In the genomic region with DNA sequence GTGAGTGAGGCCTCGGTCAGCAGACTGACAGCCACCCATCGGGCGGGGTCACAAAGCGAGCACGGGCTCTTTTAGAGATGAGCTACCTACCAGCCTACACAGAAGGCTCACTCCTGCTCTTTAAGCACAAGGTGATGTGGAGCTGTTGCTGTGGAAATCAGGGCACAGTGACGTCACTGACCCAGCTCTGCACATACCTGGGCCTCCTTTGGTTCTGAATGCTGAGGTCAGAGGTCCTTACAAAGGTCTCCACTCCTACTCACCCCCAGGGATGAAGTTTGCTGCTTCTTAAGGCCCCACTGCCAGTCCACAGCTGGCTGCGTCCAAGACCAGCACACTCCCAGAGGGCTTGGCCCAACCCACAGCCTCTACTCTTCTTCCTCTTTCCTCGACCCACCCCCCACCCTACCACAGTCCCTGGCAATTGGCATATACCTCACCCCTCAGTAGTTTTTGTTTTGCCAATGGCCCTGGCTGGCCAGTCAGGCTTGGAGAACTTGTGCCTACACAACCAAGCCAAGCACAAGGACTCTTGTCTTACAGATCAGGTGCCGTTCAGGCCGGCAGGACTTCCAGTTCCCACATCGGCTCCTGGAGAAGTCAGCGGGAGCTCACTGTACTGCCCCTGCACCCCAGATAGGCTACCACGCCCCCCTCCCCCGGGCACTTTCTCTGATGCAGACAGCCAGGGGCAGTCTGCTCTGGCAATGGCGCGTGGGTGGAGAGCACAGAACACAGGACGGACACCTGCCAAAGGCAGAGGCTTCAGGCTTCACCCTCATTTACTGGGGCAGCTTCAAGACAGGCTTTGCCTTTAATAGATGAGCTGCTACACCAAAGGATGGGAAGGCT, we compare ENCODE assay signal across 8 mouse cellular contexts. TPM values are rescaled to one million over a fixed set of nuclear protein-coding genes. Genes with fewer than 3 reads are reported as not detected.
DNase-seq lines count a peak whose midpoint lies in the region; ATAC-seq lines count a peak whose summit lies in the region.

No protein-coding gene starts in this region.

- H3K27me3 ChIP-seq in lung, embryonic 16.5 days (ENCODE audit: control insufficient read depth, insufficient read depth, low read depth, low read length), result no peaks in the 10 kb centered on the region
- no peaks in the 10 kb centered on the region for H3K27me3 ChIP-seq in forebrain, embryonic 12.5 days

- no peak overlapping the region for H3K4me2 ChIP-seq in lung, embryonic 16.5 days (ENCODE audit: low read depth, low read length)
- 0 out of 2 replicates have a peak overlapping the region, but pooled peaks have one; percentile 2 for H3K4me2 ChIP-seq in forebrain, embryonic 12.5 days

- ATAC-seq in lung, embryonic 16.5 days (ENCODE audit: low read depth), result 0 out of 2 replicates have a peak, but pooled peaks have one; percentile 19
- no peak for ATAC-seq in forebrain, embryonic 12.5 days (ENCODE audit: low FRiP score)
- peak; percentile 38; the same call in 1 of the 2 replicates for ATAC-seq in monocyte, adult 5-6 weeks (replicated peaks; ENCODE audit: insufficient number of reproducible peaks, low FRiP score, low TSS enrichment, poor library complexity, severe bottlenecking)

- 55% methylated on average over 17 of the region's 17 CpGs for WGBS in lung, embryonic 16.5 days
- 73% methylated on average over 17 of the region's 17 CpGs for WGBS in forebrain, embryonic 12.5 days

- H3K9ac ChIP-seq in lung, embryonic 16.5 days (ENCODE audit: low read length), result 0 out of 2 replicates have a peak overlapping the region, but pooled peaks have one; percentile 15
- H3K9ac ChIP-seq in forebrain, embryonic 12.5 days, result no peak overlapping the region

- H3K4me3 ChIP-seq in lung, embryonic 16.5 days (ENCODE audit: low read length), result no peak overlapping the region
- H3K4me3 ChIP-seq in forebrain, embryonic 12.5 days (replicated peaks), result no peak overlapping the region

- peak overlapping the region; percentile 36; the same call in 1 of the 2 replicates for H3K27ac ChIP-seq in lung, embryonic 16.5 days (ENCODE audit: low read length)
- peak overlapping the region; percentile 78 for H3K27ac ChIP-seq in forebrain, embryonic 12.5 days

- no peaks in the 10 kb centered on the region for H3K36me3 ChIP-seq in lung, embryonic 16.5 days (ENCODE audit: control insufficient read depth, insufficient read depth, low read length)
- H3K36me3 ChIP-seq in forebrain, embryonic 12.5 days (replicated peaks), result peaks cover 14% of the 10 kb centered on the region; the same call in 1 of the 2 replicates

- peak; percentile 34 for DNase-seq in cerebellum, adult 9-11 months
- DNase-seq in cerebellum, adult 8-10 months, result no peak
- no peak for DNase-seq in lung, postnatal 14 days
- no peak for DNase-seq in layer of hippocampus, postnatal 14 days (ENCODE audit: low spot score in 2 of 2)
- DNase-seq in adrenal gland, adult 18-20 months (ENCODE audit: low spot score in 2 of 2), result no peak

- no peaks in the 10 kb centered on the region for H3K9me3 ChIP-seq in lung, embryonic 16.5 days (ENCODE audit: control insufficient read depth, low read length)
- H3K9me3 ChIP-seq in forebrain, embryonic 12.5 days, result no peaks in the 10 kb centered on the region

- peaks cover 13% of the 10 kb centered on the region for H3K4me1 ChIP-seq in lung, embryonic 16.5 days (replicated peaks; ENCODE audit: control insufficient read depth, insufficient read depth, low read length)
- peaks cover 47% of the 10 kb centered on the region for H3K4me1 ChIP-seq in forebrain, embryonic 12.5 days

RNA-seq across cellular contexts. Expression of gene Ttyh3, which starts 14.1 kb away (rescaled TPM):
- polyA plus RNA-seq in lung, embryonic 16.5 days (2015; fragmentation: Nextera tagmentation; extraction: Ambion mirVana), result 27.9 and 29.4 TPM in 2 replicates
- polyA plus RNA-seq in forebrain, embryonic 12.5 days (2016; fragmentation: Nextera tagmentation; extraction: Ambion mirVana), result 84.5 and 88.0 TPM in 2 replicates
- 12.6 to 29.2 TPM (median 15.6 TPM) in 3 replicates for total RNA-seq in monocyte, adult 5-6 weeks (2017)
- 100 to 1,000 TPM; 357 to 365 TPM for total RNA-seq in layer of hippocampus, postnatal 14 days (2021)
- total RNA-seq in adrenal gland, adult 18-20 months (2021), result 10 to 100 TPM; 26.5 to 70.6 TPM

RNA-seq across cellular contexts. Expression of gene Iqce, which starts 39.2 kb away (rescaled TPM):
- polyA plus RNA-seq in lung, embryonic 16.5 days (2015; fragmentation: Nextera tagmentation; extraction: Ambion mirVana), result 20.9 and 21.5 TPM in 2 replicates
- polyA plus RNA-seq in forebrain, embryonic 12.5 days (2016; fragmentation: Nextera tagmentation; extraction: Ambion mirVana), result 30.7 and 31.2 TPM in 2 replicates
- total RNA-seq in monocyte, adult 5-6 weeks (2017), result 8.2 to 14.9 TPM (median 14.3 TPM) in 3 replicates
- 10 to 100 TPM; 43.3 to 53.8 TPM for total RNA-seq in layer of hippocampus, postnatal 14 days (2021)
- total RNA-seq in adrenal gland, adult 18-20 months (2021), result 10 to 100 TPM; 11.4 to 14.3 TPM

RNA-seq across cellular contexts. Expression of gene Brat1, which starts 41.8 kb away (rescaled TPM):
- polyA plus RNA-seq in lung, embryonic 16.5 days (2015; fragmentation: Nextera tagmentation; extraction: Ambion mirVana), result 24.4 TPM in 2 replicates
- 20.5 and 24.0 TPM in 2 replicates for polyA plus RNA-seq in forebrain, embryonic 12.5 days (2016; fragmentation: Nextera tagmentation; extraction: Ambion mirVana)
- total RNA-seq in monocyte, adult 5-6 weeks (2017), result 3.9 to 13.9 TPM (median 6.1 TPM) in 3 replicates
- total RNA-seq in layer of hippocampus, postnatal 14 days (2021), result 10 to 100 TPM; 26.5 to 26.9 TPM
- 10 to 100 TPM; 12.7 to 14.9 TPM for total RNA-seq in adrenal gland, adult 18-20 months (2021)

RNA-seq across cellular contexts. Expression of gene Lfng, which starts 55.8 kb away (rescaled TPM):
- 24.9 and 25.8 TPM in 2 replicates for polyA plus RNA-seq in lung, embryonic 16.5 days (2015; fragmentation: Nextera tagmentation; extraction: Ambion mirVana)
- polyA plus RNA-seq in forebrain, embryonic 12.5 days (2016; fragmentation: Nextera tagmentation; extraction: Ambion mirVana), result 30.9 and 32.8 TPM in 2 replicates
- total RNA-seq in monocyte, adult 5-6 weeks (2017), result 274 to 469 TPM (median 297 TPM) in 3 replicates
- total RNA-seq in layer of hippocampus, postnatal 14 days (2021), result 10 to 100 TPM; 35.8 to 39.7 TPM
- total RNA-seq in adrenal gland, adult 18-20 months (2021), result 10 to 100 TPM in 1 of 2 experiments, 1 to 10 TPM in 1; 9.8 to 12.3 TPM

Comparison
In these comparisons a context has a peak if more than half of its experiments do, and no peak if none do; other contexts are left out.
1. RNA of gene Ttyh3, which starts 14.1 kb away (total RNA-seq): 357 to 365 TPM in layer of hippocampus, postnatal 14 days; 26.5 to 70.6 TPM in adrenal gland, adult 18-20 months and 12.6 to 29.2 TPM in monocyte, adult 5-6 weeks; every median in the first group is over 4 times any median in the second.